Mouse (Mus musculus) C2C12 (cell line): ENCODE measurements around the gene Pipox.

Experiments used
- CEBPB ChIP-seq: IDR thresholded peaks from one replicate; pipeline ENCODE4 v1.6.1; 2011; ENCODE audit warnings: low read depth, mild to moderate bottlenecking, control low read depth, moderate library complexity
- CTCF ChIP-seq: IDR thresholded peaks from one replicate; pipeline ENCODE4 v1.5.1; 2011; ENCODE audit not compliant: control insufficient read depth, insufficient read depth, insufficient read length
- MAX ChIP-seq: IDR thresholded peaks from one replicate; pipeline ENCODE4 v1.6.1; 2011; ENCODE audit warnings: mild to moderate bottlenecking, control low read depth
- MYOD1 ChIP-seq: IDR thresholded peaks from one replicate; pipeline ENCODE4 v1.6.1; 2011; ENCODE audit warnings: low read depth; ENCODE audit not compliant: control insufficient read depth, insufficient read length

DNA sequence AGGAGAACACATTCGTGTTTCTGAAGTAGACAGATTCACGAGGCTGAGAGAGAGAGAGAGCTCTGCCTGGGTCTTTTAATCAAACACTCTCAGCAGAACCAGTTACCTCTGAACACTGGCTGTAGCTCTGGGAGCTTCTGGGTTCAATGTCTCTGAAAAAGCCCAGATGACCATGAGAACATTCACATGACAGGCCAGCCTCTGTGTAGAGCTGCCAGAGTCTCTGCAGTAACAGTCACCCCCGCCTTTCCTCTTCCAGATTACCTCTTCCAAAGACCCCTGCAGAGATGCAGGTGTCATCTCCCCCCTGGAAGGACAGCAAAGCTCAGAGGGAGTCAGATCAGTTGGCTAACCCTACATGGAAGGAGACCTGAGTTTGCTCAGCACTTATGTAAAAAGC is 41.7 kb downstream of the Pipox start:
- no peak for TF ChIP-seq CTCF
- TF ChIP-seq MAX, result no peak
- no peak for TF ChIP-seq CEBPB
- TF ChIP-seq MYOD1, result no peak
